Mouse (Mus musculus) right cerebral cortex, postnatal 36 days (tissue): Measurements from ENCODE around the gene Ube2e2.
A peak's percentile ranks its signal among the peaks of the same experiment; 100 is the strongest.

ENCODE experiments used
- DNase-seq, 2 experiments: peaks; one replicate each; pipeline ENCODE4 v3.0.0; 2022; ENCODE audit warnings: low spot score in 2 of 2, mixed read lengths in 1 of 2

The Ube2e2 gene

GRCm38 (mm10) chr14:18893947-18894445 is at the start of gene Ube2e2:
Gene Ube2e2, minus strand, starts transcription at chr14:18894267.
- DNase-seq, result peak in 1 of 2 experiments; percentile 18

DNA sequence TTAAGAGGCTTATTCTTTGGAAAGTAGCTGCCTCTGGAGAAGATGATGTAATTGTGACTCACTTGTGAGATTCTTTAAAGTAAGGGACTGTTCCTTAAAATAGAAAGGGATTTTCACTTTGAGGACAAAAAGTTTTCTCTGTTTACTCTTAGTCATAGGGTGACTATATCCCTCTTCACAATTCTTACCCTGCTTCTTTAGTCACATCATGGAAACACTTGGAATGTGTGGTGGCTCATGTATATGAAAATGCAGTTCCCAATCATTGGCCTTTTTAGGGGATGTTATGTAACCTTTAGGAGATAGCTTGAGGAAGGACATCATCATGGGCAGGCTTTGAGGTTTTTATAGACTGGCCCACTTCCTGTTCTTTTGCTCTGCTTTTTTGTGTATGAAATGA is 46.0 kb upstream of the Ube2e2 start:
- DNase-seq, result no peak

DNA sequence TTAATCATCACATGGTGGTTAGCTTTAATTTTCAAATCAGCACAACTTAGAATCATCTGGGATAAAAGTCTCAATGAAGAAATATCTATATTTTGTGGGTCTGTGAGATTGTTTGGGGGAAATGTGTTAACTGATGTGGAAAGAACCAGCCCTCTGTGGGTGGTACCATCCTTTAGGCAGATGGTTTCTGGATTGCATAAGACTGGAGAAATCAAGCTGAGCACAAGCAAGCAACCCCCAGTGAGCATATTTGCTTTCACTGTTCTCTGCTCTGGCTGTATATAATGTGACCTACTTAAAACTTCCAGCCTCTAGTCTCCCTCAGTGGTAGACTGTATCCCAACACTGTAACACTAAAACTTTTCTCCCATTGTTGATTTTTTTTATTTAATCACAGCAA is 9.5 kb upstream of the Ube2e2 start:
- DNase-seq, result peak in 1 of 2 experiments; percentile 25

DNA sequence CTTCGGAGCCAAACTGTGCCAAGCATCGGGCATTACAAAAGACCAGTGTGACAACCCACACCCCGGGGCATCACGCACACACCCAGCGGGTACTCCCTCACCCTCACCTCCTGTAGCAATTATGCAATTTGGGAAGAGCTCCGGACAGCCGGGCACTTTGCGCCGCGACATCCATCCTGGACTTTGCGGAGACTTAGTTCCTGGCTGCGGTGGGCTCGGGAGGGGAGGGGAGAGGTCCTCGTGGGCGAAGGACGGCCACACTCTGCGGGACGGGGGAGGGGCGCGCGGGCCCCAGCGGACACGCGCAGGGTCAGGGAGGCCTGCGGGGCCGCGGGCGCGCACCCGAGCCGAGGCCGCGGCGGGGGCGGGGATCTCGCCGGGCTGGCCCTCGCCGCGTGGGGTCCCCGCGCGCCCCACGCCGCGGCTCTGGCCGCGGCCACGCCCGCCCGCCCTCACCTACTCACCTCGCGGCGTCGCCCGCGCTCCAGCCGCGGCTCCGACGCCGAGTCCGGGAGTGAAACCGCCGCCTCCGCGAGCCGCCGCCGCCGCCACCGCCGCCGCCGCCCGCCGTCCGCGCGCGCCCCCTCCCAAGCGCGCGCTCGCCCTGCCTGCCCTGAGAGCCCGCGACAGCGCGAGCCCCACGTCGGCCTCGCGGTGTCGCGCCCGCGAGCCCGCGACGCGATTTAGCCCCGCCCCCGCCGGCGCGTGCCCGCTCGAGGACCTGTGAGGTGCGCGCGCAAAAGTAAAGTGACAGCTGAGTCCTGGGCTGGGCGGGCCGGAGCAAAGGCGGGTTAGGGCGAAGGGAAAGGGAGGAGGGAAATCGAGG is 733 bp downstream of the Ube2e2 start:
- peak; percentile 84 to 85 for DNase-seq

DNA sequence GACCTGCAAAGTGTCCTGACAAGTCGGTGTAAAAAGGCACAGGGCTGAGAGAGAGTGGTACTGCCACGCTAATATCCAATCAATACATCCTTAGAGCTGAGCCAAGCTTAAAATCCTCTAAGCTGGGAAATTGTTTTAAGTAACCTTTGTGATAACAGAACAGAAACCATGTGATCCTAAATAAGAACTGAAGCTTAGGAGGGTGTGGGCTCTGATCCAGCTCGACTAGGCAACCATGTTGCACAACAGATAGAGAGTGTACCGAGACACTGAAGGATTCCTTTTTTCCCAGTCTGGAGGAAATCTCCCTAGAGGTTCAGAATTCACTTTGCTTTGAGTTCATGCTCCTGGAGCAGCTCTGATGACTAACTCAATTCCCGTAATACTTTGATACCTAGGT is 4.5 kb downstream of the Ube2e2 start:
- DNase-seq, result no peak

GRCm38 (mm10) chr14:18882493-18882892 is 11.6 kb downstream of the Ube2e2 start:
- DNase-seq, result no peak

DNA sequence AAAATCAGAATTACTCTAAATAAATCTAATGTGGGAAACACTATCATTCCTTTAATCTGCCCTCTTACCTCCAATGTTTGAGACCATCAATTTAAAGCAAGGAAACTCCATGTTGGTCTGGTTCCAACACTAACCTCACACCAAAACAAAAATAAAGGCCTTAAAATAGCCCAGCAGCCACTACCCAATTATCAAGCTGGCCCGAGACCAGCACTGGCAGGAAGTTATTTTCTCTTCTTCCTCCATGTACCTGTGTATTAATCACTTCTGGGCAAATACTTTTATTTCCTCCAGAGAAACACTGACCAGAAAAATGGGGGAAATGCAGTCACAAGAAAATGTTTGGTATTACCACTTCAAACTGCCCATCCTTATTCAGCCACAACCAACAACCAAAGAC is 23.4 kb downstream of the Ube2e2 start:
- no peak for DNase-seq

GRCm38 (mm10) chr14:18828661-18829060 is 65.4 kb downstream of the Ube2e2 start:
- no peak for DNase-seq

GRCm38 (mm10) chr14:18826753-18827152 is 67.3 kb downstream of the Ube2e2 start:
- no peak for DNase-seq

GRCm38 (mm10) chr14:18820713-18821112 is 73.4 kb downstream of the Ube2e2 start:
- no peak for DNase-seq

- no peak for DNase-seq
Measured at GRCm38 (mm10) chr14:18796857-18797256, 97.2 kb downstream of the Ube2e2 start.

- no peak for DNase-seq
Measured at GRCm38 (mm10) chr14:18795787-18796186, 98.3 kb downstream of the Ube2e2 start.

DNA sequence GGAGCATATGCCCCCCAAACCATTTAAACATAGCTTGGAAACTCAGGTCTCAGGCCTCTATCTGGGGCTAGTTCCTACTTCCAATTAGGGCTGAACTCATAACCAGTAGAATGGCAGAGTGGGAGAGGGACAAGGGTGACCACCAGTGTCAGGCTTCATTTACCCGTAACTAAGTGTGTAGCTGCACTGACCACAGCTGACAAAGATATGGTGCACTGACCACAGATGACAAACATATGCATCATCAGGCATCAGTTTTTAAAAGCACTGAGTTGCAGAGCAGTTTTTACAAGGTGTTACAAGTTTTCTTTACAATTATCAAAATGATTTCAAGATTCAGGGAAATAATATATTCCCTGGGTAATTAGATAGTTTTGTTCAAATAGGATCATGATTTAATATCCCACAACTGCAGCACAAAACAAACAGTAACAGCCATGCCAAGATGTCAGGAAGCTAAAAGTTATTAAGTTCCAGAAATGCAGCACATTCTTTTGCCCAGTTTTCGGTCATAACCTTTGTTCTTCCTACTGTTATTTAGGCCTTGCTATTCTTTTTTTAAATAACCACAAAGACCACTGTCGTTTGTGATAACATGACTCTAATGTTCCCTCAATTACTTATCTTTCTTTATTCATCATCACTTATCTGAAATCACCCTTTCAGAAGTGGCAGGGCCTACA is 114.9 kb downstream of the Ube2e2 start:
- DNase-seq, result no peak

- no peak for DNase-seq
Measured at GRCm38 (mm10) chr14:18778241-18778640, 115.8 kb downstream of the Ube2e2 start.

GRCm38 (mm10) chr14:18776132-18776531 is 117.9 kb downstream of the Ube2e2 start:
- no peak for DNase-seq

DNA sequence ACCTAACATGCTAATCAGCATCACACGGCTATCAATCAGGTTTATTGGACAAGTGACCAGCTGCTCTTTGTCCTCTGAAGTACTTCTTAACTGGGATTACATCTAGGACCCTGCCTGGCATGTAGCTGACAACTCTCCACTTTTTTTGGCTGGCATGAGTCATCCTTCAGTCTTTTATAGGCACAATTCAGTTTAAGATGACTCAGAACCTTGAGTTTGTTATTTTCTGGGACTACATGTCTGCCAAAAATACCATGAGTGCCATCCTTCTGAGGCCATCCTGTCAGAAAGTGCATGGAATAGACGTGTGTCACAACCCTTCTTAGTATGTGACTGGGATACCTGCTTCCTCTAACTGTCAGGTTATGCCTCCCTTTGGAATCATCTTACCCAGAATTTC is 120.3 kb downstream of the Ube2e2 start:
- DNase-seq, result no peak

GRCm38 (mm10) chr14:18759601-18760356 is 134.3 kb downstream of the Ube2e2 start:
- no peak for DNase-seq

DNA sequence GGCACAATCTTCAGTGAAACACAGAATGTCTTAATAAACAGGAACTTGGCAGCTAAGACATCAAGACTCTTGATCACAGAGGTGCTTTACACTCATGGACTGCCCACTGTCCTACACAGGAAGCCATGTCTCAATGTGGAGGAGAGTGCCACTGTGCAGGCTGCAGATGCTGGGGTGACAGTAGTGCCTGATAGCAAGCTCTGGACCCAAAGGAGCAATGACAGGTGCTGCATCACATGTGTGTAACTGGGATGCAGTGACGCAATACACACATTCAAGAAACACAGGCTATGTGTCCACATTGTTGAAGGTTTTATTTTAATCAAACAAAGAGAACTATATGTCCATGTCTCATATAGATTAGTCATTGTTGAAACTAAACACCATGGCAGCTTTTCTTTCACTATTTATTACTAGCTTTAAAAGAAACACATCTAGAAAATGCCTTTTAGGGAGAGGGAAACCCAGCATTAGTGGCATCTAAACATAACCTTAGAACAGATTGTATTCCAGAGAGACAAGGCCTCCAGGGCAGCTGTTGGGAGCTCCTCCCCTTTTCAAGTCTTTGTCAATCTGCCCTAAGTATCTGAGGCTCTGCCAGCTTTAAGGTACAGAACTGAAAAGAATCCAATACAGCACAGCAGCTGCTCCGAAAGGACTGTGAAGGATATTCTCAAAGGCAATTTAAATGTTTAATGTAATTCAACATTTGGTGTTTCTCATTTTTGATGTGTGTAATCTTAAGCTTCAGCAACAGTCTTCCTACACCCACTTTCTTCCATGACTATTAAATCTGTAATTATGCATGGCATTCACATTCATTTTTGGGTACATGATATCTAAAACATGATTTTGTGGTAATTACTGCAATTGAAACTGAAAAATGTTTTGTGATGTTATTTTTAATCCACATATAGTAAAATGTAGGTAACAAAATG is 135.2 kb downstream of the Ube2e2 start:
- DNase-seq, result no peak

DNA sequence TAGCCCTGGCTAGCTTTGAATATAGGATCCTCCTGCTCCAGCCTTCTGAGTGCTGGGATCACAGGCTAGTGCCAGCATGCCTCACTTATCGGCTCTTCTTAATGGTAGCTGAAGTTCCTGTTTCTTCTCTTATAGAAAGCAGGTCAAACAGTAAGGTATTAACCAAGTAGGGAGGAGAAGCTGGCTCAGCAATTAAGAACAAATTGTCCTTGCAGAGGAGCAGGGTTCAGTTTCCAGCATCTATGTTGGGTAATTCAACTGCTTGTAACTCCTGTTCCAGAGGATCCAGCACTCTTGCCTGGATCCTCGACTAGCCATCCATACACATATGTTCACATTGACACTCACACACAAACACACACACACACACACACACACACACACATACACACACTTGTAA is 136.1 kb downstream of the Ube2e2 start:
- DNase-seq, result no peak

- no peak for DNase-seq
Measured at GRCm38 (mm10) chr14:18755410-18755809, 138.7 kb downstream of the Ube2e2 start.

- no peak for DNase-seq
Measured at GRCm38 (mm10) chr14:18754595-18754994, 139.5 kb downstream of the Ube2e2 start.
